Mouse (Mus musculus) fat pad, adult 2 months (tissue): ENCODE data around the gene Cdkn2aipnl.

Source experiments
- DNase-seq: peaks from one replicate; pipeline ENCODE4 v3.0.0-alpha.2; 2011; ENCODE audit warnings: low read depth, low spot score; ENCODE audit errors: extremely low read depth

The Cdkn2aipnl gene

DNA sequence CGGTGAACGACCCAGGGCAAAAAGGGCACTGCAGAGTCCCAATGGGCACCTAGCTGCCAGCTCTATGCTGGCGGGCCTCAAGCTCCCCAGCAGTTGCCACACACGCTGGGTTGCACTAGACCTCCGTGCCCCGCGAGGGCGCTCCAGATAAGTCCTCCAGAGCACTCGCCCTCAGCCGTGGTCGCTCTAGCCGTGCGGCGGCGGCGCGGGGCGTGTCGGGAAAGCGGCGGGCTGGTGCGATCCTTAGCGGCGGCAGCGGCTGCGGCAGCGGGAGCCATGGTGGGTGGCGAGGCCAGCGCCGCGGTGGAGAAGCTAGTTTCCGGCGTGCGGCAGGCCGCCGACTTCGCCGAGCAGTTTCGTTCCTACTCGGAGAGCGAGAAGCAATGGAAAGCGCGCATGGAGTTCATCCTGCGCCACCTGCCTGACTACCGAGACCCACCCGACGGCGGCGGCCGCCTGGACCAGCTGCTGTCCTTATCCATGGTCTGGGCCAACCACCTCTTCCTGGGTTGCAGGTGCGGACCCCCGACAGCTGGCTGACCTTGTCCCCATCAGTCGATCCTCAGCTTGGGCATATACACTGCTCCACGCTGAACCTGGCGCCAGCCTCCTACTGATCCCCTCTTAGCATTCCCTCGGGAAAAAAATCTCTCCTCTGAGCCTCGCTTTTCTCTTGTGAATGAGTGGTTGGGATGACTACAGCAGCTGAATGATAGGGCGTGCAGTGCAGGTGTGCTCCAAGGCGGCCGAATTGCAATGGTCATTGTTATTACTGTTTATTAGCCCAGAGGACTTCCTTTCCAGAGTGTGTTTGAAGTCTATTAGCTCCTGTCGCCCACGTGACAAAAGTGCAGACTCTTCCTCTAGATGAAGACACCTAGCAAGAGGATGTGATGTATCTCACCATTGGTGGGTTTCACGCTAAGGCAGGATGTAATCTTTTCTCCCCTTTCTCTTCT lies at the start of gene Cdkn2aipnl:
Gene Cdkn2aipnl, plus strand, starts transcription at position 219 of the 959 bp plus-strand sequence.
- no peak for DNase-seq

GRCm38 (mm10) chr11:51917951-51918350 lies 49.5 kb upstream of the Cdkn2aipnl start:
- DNase-seq = no peak

DNA sequence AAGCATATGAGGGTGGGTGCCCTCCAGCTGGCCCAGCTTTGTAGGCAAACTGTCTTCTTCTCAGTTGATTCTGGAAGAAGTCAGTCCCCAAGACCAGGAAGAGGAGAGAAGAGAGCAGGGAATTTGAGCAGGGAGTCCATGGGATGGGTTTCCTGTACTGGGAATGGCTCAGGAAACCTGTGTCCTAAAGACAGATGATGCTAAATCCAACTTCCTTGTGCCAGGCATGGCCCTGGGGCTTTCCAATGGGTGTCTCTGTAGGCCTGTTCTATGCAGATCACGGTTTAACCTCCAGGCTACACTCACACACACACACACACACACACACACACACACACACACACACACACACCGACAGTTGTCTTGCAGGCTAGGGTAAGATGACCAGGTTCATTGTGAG lies 48.9 kb upstream of the Cdkn2aipnl start:
- no peak for DNase-seq

DNA sequence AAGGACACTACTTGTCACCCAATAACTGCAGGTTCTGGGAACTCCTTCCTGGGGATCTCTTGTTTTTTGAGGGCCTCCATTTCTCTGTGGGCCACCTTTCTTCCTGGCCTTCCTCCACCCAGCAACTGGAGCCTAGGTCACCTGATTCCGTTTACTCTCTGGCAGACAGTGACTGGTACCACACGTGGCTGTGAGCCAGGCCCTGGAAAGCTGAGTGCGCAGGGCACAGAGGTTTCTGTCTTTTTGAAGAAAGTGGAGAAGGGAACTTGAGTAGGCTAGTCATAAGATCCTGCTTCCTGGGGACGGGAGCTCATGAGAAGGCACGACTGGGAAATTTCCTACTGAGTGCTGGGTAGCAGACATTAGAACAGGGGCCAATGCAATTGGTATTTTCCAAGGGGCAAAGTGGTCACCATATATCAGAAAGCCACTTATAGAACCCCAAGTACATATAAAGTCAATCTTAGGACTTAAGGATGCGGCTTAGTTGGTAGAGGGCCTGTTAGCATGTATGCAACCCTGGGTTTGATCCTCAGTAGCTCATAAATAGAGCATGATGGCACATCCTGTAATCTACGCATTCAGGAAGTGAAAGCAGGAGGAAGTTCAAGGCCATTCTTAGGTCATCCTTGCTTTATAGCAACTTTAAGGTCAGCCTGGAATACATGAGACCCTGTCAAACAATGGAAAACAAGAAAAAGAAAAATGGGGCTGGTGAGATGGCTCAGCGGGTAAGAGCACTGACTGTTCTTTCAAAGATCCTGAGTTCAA lies 45.9 kb upstream of the Cdkn2aipnl start:
- no peak for DNase-seq

- DNase-seq = peak; percentile 100
Measured at GRCm38 (mm10) chr11:51922421-51922841, 45.0 kb upstream of the Cdkn2aipnl start.

GRCm38 (mm10) chr11:51925595-51925994 lies 41.9 kb upstream of the Cdkn2aipnl start:
- no peak for DNase-seq

DNA sequence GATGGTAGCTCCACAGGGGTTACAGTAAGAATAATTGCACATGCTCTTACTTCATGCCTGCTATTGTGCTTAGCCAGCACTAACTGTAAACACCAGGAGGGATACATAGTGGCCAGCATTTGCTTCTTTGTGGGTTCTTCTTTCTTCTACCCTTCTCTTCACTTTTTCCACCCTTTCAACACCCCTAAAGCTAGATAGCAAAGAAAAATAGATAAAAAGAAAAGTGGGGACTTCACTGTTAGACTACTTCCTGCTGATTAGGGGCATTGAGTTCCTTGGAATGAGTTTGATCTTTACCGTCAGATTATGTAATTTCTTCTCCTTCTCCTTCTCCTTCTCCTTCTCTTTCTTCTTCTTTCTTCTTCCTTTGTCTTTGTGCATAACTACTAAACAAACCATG lies 41.1 kb upstream of the Cdkn2aipnl start:
- DNase-seq = no peak

DNA sequence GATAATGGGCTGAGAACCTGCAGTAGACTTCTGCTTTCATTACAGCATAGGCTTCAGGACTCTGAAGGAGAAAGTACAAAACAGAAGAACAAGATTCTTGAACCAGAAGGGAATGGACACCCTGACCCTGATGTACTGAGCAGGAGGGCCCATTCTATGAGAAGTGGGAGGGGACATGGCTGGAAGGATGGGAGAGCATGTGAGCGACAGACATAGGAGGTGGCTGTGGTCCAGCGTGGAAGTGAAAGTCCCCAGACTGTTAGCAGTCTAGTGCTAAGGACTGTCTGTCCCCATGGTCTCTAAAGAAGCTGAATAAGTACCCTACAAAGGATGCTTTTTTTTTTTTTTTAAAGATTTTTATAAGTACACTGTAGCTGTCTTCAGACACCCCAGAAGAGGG lies 40.4 kb upstream of the Cdkn2aipnl start:
- DNase-seq = no peak

DNA sequence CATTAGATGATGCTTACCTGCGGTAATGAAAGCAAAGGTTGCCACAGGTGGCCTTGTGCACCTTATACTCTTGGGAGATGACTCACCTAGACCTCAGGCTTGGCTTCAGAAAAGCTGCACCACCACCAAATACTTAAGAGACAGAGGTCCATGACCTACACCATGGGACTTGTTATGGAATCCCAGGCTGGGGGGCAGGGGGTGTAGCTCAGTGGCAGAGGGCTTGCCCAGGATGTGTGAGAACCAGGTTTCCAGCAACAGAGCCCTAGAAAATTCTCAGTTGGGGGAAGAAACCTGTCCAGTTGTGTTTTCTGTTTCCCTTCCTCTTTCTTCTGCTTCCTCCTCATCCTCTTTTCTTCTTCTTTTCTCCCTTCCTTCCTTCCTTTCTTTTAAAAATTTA lies 36.3 kb upstream of the Cdkn2aipnl start:
- DNase-seq = no peak

- no peak for DNase-seq
Measured at GRCm38 (mm10) chr11:51931790-51932189, 35.7 kb upstream of the Cdkn2aipnl start.

GRCm38 (mm10) chr11:51934230-51934629 lies 33.2 kb upstream of the Cdkn2aipnl start:
- DNase-seq = no peak

DNA sequence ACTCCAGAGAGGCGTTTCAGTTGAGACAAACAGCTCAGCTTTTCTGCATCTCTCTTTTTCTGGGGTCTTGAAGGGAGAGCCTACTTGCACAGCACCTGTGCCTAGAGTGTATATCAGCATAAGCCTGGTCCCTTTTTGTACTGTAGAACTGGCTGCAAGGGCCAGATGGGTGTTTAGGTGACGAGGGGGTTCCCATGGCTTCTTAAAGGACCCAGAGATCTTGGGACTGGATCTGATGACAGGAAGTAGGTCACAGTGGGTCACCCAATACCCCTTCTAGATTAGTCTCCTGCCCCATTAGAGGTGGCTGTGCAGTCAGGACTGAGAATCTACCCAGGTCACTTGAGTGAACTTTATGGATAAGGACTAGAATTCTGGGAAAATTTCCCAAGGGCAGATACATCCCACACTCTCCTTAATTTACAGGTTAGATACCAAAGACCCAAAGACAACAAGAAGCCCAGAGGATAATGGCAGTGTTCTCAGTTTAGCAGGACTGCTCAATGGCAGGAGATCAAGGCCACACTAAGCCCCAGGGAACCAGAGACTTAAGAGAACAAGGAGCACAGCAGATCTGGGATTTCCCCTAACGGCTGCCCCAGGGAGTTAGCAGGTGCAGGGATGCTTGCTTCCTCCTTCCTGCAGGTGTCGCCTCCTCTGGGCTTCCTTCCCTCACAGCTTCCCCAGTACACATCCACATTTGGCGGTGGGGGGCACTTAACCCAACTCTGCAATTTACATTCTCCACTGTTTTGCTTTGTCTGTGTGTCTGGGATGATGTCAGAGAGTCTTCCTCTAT lies 31.6 kb upstream of the Cdkn2aipnl start:
- peak; percentile 50 for DNase-seq

DNA sequence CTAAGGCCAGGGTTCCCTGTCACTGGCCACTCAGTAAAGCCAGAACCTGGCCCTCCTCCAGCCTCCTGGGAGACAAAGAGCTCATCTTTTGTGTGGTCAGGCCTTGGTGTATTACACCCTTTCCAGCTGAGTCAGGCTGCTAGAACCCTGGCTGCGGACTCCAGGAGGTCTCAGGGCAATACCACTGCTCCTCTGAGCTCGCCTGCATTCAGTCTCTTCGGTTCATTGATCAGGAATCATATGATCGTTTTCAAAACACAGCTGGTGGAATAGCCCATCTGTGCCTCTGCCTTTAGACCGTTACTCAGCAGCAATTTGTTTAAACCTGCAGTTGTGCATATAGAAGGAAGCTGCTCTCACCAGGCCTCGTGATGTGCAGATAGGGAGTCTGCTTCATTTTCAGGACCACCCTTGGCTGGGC lies 30.1 kb upstream of the Cdkn2aipnl start:
- DNase-seq = no peak

DNA sequence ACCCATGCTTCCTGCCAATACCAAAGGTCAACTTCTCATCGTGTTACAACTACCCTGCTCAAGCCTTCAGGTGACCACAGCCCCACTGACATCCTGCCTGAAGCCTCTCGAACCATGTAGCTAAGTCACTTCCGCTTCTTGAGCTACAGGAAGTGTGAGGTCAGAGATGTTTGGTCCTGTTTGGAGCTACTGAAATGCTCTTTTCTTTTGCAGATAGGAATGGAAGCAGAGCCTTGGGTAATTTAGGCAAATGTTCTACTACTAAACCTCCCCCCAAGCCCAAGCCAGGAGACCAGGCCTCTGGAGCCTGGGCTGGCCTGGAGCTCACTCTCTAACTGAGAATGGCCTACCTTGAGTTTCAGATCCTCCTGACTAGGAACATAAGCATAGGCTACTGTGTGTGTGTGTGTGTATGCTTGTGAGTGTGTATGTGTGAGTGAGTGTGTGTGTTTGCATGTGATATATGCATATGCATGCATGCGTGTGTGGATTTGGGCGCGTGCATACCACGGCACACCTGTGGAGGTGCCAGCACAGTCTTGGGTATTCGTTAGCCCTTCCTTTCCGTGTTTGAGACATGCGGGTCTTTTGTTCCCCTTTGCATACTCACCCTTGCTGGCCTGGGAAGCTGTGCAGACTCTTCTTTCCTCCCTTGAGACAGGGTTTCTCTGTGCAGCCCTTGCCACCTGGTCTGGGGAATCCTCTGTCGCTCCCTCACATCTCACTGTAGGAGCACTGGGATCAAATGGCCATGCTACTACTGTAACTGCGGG lies 28.5 kb upstream of the Cdkn2aipnl start:
- DNase-seq = no peak

DNA sequence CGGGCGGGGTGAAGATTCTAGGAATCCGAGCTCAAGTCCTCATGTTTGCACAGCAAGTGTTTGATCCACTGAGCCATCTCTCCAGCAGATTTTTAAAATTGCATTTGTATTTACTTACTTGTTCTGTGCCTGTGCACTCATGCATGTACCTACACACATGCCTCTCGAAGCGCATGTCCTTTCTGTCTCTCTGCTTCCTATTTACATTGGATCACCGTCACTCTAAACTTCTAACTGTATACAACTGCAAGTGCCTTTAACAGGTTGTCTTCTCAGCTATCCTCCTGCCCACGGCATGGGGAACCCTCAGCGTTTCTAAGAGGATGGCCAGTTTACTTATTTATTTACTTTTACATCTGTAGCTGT lies 27.9 kb upstream of the Cdkn2aipnl start:
- no peak for DNase-seq

DNA sequence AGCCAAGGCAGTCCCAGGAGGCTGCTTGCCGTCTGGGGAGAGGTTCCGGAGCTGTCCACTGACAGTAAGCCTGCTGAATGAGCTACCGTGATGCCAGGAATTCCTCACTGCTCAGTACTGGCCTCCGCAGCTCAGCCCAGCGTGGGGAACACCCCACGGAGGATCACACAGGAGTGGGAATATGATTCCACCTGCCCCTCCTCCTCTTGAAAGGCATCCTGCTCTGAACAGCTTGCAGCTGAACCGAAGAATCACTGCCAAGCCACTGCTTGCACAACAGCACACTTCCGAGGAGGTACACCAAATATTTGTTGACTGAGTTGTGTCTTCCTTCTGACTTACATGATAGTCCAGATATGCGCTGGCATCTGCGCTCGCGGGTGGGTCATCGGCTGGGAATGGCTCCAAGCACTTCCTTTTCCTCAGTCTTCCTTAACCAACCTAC lies 26.9 kb upstream of the Cdkn2aipnl start:
- no peak for DNase-seq

DNA sequence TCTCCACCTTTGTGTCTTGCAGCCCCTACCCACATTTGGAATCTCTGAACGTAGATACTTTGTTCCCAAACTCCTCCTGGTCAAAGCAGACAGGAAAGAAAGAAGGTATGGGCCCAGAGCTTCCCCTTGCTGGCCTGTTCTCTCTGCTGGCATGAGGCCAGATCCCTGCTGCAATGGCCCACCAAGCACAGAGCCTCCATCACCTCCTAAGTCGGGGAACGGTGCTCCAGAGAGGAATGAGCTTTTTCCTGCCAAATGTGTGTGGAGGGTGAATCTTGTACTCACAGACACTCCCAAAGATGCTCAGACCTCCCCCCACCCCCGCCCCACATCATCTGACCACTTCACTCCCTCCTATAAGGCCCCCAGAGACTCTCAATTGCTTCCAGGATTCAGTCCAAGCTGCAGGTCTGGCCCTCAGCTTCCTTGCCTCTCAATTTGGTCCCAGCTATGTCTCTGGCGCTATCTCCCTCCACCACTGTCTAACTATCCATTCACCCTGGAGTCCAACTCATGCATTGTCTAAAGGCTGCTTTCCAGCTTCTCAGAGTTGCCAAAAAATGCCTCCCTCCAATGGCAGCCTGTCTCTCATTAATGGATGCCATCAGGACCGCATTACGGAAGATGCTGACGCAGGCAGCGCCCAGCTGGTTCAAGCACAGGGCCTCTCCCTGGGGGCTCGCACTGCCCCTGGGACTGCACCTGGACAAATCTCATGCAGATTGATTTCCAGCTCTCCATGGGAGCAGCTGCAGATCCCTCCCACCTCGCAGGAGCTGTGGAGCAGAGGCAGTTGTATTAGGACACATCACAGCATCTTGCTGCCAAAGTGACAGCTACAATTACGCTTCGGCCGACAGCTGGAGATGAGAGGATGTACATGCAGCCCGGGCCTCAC lies 24.6 kb upstream of the Cdkn2aipnl start:
- no peak for DNase-seq

GRCm38 (mm10) chr11:51943500-51943841 lies 24.0 kb upstream of the Cdkn2aipnl start:
- DNase-seq = no peak

GRCm38 (mm10) chr11:51944239-51944638 lies 23.2 kb upstream of the Cdkn2aipnl start:
- no peak for DNase-seq
